Mouse (Mus musculus) CD4-positive helper T cell, adult 2 months (primary cell): ENCODE measurements around the gene Gm2174.

Experiments
- DNase-seq: peaks from one replicate; pipeline ENCODE4 v3.0.0-alpha.2; 2012; ENCODE audit warnings: low read depth, missing footprints, low spot score

The Gm2174 gene

GRCm38 (mm10) chrX:56497241-56497640 lies 49.5 kb downstream of the Gm2174 start:
- DNase-seq: no peak
